Mouse (Mus musculus) heart, postnatal 36 days (tissue): Measurements from ENCODE around the gene Htr2b. TPM values are rescaled to one million over a fixed set of nuclear protein-coding genes. Genes with fewer than 3 reads are reported as not detected.
A peak's percentile ranks its signal among the peaks of the same experiment; 100 is the strongest.

Experiments
- DNase-seq, 2 experiments: peaks; one replicate each; pipeline ENCODE4 v3.0.0; 2021 to 2022
- intact Hi-C: fragments of 180-260 bp; cut with DNase I; formaldehyde crosslinking; loops from one replicate; pipeline ENCODE4 v1.15.1; 2025
- total RNA-seq, 2 experiments: library from RNA; stranded (reverse); gene quantifications; 2 replicates each; pipeline ENCODE4 v1.2.3; 2021

Htr2b gene
- total RNA-seq, 2 experiments from 2014 or later = 0.19 TPM

- no peak for DNase-seq
- intact Hi-C loops = no loop called here
These were observed 2.4 kb upstream of the Htr2b start for GRCm38 (mm10) chr1:86114141-86114540.

- DNase-seq = no peak
- intact Hi-C loops = no loop called here
These were observed 6.7 kb downstream of the Htr2b start for GRCm38 (mm10) chr1:86105054-86105453.

GRCm38 (mm10) chr1:86094413-86094812 is 17.4 kb downstream of the Htr2b start:
- intact Hi-C loops = no loop called here
- DNase-seq = no peak

GRCm38 (mm10) chr1:86076565-86076964 is 35.2 kb downstream of the Htr2b start:
- DNase-seq = no peak
- intact Hi-C loops = no loop called here

- intact Hi-C loops = loop anchor here (5.0 kb wide), 2 partner anchors 88 to 273 kb away; partner anchors contain the start of gene Armc9
These were observed 47.3 kb downstream of the Htr2b start, which contains the start of gene Psmd1 for GRCm38 (mm10) chr1:86064271-86064991. Gene Psmd1, plus strand, starts transcription at chr1:86064387.

GRCm38 (mm10) chr1:86062523-86062922 is 49.2 kb downstream of the Htr2b start:
- intact Hi-C loops = loop anchor here (5.0 kb wide), 2 partner anchors 90 to 275 kb away; partner anchors contain the start of gene Armc9
- no peak for DNase-seq

More at GRCm38 (mm10) chr1:86064271-86064991, 47.3 kb downstream of the Htr2b start, which contains the start of gene Psmd1:
- DNase-seq = peak; percentile 93 to 95

- intact Hi-C loops = no loop called here
These were observed 52.7 kb downstream of the Htr2b start for GRCm38 (mm10) chr1:86058856-86059769.

GRCm38 (mm10) chr1:86056284-86056683 is 55.5 kb downstream of the Htr2b start:
- no peak for DNase-seq
- intact Hi-C loops = no loop called here

More at GRCm38 (mm10) chr1:86058856-86059769, 52.7 kb downstream of the Htr2b start:
- DNase-seq = peak; percentile 92 to 94

- intact Hi-C loops = no loop called here
- no peak for DNase-seq
These were observed 56.8 kb downstream of the Htr2b start for GRCm38 (mm10) chr1:86054943-86055342.

GRCm38 (mm10) chr1:86053198-86053921 is 58.4 kb downstream of the Htr2b start:
- DNase-seq = peak; percentile 68 to 73

More at GRCm38 (mm10) chr1:86053198-86053921, 58.4 kb downstream of the Htr2b start:
- intact Hi-C loops = no loop called here

Other genes starting within 250 kb of the Htr2b start
- 10 to 100 TPM; 61.5 to 66.5 TPM for gene Itm2c, start 217.7 kb downstream of the Htr2b start, total RNA-seq
- not detected for gene 4933407L21Rik, start 183.5 kb downstream of the Htr2b start, total RNA-seq
- gene Gpr55, start 151.0 kb downstream of the Htr2b start, total RNA-seq = not detected
- not detected for gene Spata3, start 95.2 kb downstream of the Htr2b start, total RNA-seq
- gene 2810459M11Rik, start 66.1 kb downstream of the Htr2b start, total RNA-seq = not detected
- gene Psmd1, start 47.6 kb downstream of the Htr2b start, total RNA-seq = 100 to 1,000 TPM; 104 to 110 TPM
- gene Gm21972, start 21.7 kb upstream of the Htr2b start, total RNA-seq = 1 to 10 TPM; 1.0 to 2.2 TPM
- 1 to 10 TPM; 3.5 to 3.7 TPM for gene Armc9, start 42.8 kb upstream of the Htr2b start, total RNA-seq
- gene B3gnt7, start 190.9 kb upstream of the Htr2b start, total RNA-seq = under 1 TPM; 0.30 to 0.42 TPM
- 100 to 1,000 TPM; 109 to 127 TPM for gene Ncl, start 247.4 kb upstream of the Htr2b start, total RNA-seq